Mouse (Mus musculus) testis, adult 2 months (tissue): ENCODE measurements around the gene Wfdc15a. TPM values are rescaled to one million over a fixed set of nuclear protein-coding genes. Genes with fewer than 3 reads are reported as not detected.

ENCODE experiments used
- H3K27ac ChIP-seq: fragments of 200-500 bp; 2 replicates; pipeline ENCODE4 v1.5.1; 2012; ENCODE audit warnings: low read depth, low read length; ENCODE audit not compliant: control insufficient read depth, insufficient read depth
- H3K27me3 ChIP-seq: fragments of 200-500 bp; 2 replicates; pipeline ENCODE4 v1.6.1; 2012; ENCODE audit warnings: mild to moderate bottlenecking, low read length, moderate library complexity; ENCODE audit not compliant: control insufficient read depth, insufficient read depth
- H3K36me3 ChIP-seq: fragments of 200-500 bp; 2 replicates; pipeline ENCODE4 v1.6.1; 2012; ENCODE audit warnings: mild to moderate bottlenecking, low read length; ENCODE audit not compliant: control insufficient read depth, insufficient read depth
- H3K4me1 ChIP-seq: fragments of 200-500 bp; 2 replicates; pipeline ENCODE4 v1.6.1; 2012; ENCODE audit warnings: low read length; ENCODE audit not compliant: control insufficient read depth, insufficient read depth
- H3K4me3 ChIP-seq: fragments of 200-500 bp; 2 replicates; pipeline ENCODE4 v1.5.1; 2012; ENCODE audit warnings: low read depth, mild to moderate bottlenecking, low read length, moderate library complexity, mixed read lengths; ENCODE audit not compliant: control insufficient read depth
- CTCF ChIP-seq: fragments of 200-500 bp; IDR thresholded peaks from 2 replicates; pipeline ENCODE4 v1.5.1; 2012; ENCODE audit warnings: low read depth, mild to moderate bottlenecking, inconsistent platforms, low read length, moderate library complexity; ENCODE audit not compliant: control insufficient read depth, insufficient read depth, insufficient replicate concordance
- POLR2A ChIP-seq: fragments of 200-500 bp; IDR thresholded peaks from 2 replicates; pipeline ENCODE4 v1.6.1; 2012; ENCODE audit warnings: low read depth, mild to moderate bottlenecking, inconsistent platforms, low read length, moderate library complexity; ENCODE audit not compliant: control insufficient read depth
- polyA plus RNA-seq: library from polyadenylated mRNA; depleted of rRNA; stranded (reverse); fragments of >200 nt; gene quantifications from 2 replicates; pipeline ENCODE4 v1.2.3, GENCODE M21; 2012

The Wfdc15a gene
- polyA plus RNA-seq, 1 experiment: 325 TPM

DNA sequence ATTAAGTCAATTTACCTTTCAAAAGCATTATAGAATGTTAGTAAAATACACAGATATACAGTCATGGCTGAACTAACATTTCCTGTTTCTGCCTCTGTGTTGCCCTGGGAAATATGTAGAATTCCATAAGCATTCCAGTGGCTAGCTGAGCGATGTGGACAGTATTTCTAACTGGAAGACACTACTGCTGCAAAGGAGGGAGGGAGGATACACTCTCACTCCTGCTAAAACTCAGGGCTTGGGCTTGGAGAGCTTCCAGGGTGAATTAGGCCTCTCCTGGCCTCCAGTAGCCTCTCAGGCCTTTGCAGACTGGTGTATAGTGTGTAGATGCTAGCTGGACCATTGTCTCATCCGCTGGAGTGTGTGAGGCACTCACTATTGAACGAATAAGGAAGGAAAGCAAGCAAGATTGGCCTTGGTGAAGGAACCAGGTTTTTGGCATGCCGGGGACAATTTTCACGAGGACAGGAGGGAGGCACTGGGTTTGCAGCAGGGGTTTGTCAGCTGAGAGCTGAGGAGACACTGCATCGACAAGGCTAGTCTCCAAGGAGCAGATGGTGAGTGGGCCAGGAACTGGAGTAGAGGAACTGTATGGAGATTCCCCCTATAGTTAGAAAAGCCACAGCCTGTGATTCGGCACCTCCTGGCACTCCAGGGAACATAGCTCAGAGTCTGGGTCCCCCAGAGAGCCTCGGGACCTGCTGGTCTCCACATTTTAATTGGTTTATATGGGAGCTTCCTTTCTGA, 25.1 kb downstream of the Wfdc15a start:
- Histone ChIP-seq H3K4me3 (no peak overlapping the region), H3K4me1 (peaks cover 17% of the 10 kb centered on the region), H3K27ac (no peak overlapping the region), H3K27me3 (no peaks in the 10 kb centered on the region), H3K36me3 (no peaks in the 10 kb centered on the region)
- no peak for TF ChIP-seq CTCF
- no peak for TF ChIP-seq POLR2A

DNA sequence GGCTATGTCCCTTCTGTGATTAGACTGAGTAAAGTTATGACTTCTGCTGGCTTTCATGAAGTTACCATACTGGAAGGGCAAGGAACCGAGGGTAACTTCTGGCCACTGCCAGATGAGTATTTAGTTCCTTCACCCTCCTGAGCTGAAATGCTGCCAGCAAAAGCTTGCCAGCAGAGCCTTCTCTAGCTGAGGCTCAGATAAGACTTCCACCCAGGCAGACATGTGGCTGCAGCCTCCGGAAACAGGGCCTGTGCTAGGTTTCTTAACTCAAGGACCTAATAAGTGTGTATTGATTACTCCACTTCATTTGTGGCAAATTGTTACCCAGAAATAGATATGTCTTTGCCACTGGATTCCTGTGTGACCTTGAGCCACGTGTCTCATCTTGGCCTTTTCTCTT, 26.5 kb downstream of the Wfdc15a start:
- TF ChIP-seq POLR2A (no peak), CTCF (no peak)
- H3K4me1 ChIP-seq: peaks cover 17% of the 10 kb centered on the region
- H3K27me3 ChIP-seq: no peaks in the 10 kb centered on the region
- no peak overlapping the region for H3K4me3 ChIP-seq
- no peak overlapping the region for H3K27ac ChIP-seq
- no peaks in the 10 kb centered on the region for H3K36me3 ChIP-seq

DNA sequence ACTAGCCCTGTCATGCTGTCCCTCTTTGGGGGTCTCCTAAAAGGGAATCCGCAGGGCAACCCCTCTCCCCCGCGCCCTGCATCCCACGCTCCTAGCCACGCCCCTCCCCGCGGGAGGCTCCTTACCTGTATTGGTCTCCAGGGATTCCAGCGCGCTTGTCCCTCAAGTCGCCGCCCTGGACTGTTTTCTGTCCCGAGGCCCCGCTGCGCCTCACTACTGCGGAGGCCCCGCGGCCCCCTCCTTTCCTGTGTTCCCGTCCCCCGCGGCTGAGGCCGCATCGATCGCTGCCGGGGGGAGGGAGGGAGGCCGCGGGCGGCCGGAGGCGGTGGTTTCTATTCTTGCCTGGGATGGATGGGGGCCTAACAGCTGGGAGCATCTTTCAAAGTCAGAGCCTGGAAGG, 29.0 kb downstream of the Wfdc15a start, which contains the start of gene Kcns1:
Gene Kcns1, minus strand, starts transcription at position 212 of the 400 bp plus-strand sequence.
- peaks cover 23% of the 10 kb centered on the region for H3K4me1 ChIP-seq
- H3K4me3 ChIP-seq: peak within 1 kb of the TSS; percentile 43
- H3K27me3 ChIP-seq: no peaks in the 10 kb centered on the region
- H3K27ac ChIP-seq: no peak within 1 kb of the TSS
- TF ChIP-seq POLR2A (no peak), CTCF (no peak)
- no peaks in the 10 kb centered on the region for H3K36me3 ChIP-seq

DNA sequence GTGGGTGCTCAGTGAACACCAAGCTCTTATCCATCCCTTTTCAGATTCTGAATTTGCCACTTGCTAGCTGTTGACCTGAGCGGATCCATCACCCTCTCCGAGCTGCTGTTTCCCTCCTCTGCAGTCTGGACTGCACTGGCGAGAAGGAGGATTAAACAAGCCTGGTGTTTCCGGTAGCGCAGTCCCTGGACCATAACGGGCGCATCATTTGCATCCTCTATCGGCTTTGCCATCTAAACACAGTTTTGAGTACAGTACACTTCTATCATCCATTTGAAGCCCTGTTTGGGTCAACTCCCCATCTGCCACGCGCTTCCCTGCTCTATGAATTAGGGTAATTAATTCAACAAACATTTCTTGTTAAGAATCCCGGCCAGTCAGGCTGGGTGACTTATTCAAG, 29.6 kb downstream of the Wfdc15a start:
- no peaks in the 10 kb centered on the region for H3K27me3 ChIP-seq
- H3K4me3 ChIP-seq: no peak overlapping the region

DNA sequence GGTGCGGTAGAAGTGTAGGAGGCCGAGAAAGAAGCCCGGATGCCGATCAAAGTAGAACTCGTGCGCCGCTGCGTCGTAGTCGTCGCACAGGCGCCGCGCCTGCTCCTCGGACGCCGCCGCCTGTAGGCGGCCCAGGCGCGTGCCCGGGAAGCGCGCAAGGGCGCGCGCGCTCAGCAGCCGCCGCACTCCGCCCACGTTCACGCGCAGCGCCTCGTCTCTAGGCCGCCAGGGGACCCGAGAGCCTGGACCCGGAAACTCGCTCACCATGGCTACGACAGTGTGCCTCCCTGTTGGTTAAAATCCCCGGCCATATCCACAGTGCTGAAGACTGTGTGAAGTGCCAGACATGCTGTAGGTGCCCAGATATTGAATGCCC, 31.4 kb downstream of the Wfdc15a start:
- Histone ChIP-seq H3K4me1 (peaks cover 23% of the 10 kb centered on the region), H3K27me3 (no peaks in the 10 kb centered on the region), H3K27ac (peak overlapping the region; percentile 37; the same call in 1 of the 2 replicates), H3K4me3 (peak overlapping the region; percentile 87), H3K36me3 (no peaks in the 10 kb centered on the region)
- TF ChIP-seq CTCF (no peak), POLR2A (0 out of 2 replicates have a peak, but pooled peaks have one; percentile 32)

More for the DNA sequence above, 29.6 kb downstream of the Wfdc15a start:
- no peaks in the 10 kb centered on the region for H3K36me3 ChIP-seq
- H3K4me1 ChIP-seq: peaks cover 23% of the 10 kb centered on the region
- TF ChIP-seq CTCF (no peak), POLR2A (no peak)
- no peak overlapping the region for H3K27ac ChIP-seq

DNA sequence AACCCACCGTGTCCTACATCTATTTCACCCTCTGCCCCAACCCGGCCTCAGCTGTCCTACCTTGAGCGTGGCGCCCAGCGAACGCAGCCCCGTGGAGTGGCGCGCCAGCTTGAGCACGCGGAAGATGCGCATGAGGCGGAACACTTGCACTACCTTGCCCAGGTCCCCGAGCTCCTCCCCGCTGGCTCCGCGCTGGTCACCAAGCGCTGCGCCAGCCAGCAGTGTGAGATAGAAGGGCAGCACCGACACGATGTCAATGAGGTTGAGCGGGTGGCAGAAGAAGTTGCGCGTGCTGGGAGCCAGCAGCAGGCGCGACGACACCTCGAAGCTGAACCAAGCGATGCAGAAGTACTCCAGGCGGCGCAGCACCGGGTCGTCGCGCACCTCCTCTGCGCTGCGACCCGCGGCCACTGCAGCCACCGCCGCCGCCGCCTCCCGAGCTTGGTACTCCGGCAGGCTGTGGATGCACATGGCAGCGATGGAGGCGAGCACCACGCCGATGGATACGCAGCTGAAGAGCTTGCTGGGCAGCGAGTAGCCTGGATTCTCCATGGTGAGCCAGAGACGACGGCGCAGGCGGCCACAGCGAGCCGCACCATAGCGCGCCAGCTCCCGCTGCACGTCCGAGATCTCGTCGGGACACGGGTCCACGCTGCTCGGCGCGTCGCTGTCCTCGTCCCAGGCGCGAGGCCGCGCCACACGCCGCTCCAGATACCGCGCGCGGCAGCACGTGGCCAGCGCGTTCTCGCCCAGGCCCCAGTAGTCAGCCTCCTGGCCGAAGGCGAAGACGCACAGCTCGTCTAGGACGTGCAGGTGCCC, 32.0 kb downstream of the Wfdc15a start:
- TF ChIP-seq CTCF (no peak), POLR2A (no peak)
- Histone ChIP-seq H3K36me3 (no peaks in the 10 kb centered on the region), H3K4me1 (peaks cover 23% of the 10 kb centered on the region), H3K27me3 (no peaks in the 10 kb centered on the region), H3K27ac (no peak overlapping the region), H3K4me3 (peak overlapping the region; percentile 87)

DNA sequence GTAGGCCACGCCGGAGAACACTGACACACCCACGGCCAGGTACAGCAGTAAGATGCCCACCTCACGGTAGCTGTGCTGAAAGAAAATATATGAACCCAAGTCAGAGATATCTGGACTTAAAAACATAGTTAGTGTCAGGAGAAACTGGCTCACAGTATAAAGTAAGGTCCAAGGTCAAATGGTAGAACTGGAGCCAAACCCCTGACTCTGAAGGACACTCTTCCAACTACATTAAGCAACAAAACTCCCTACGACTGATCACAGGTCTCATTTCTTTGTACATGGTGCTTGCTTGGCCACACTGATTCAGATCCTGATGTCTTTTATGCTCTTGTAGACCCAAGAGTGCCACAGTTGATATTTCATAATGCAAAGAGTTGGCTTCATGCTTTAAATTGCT, 35.0 kb downstream of the Wfdc15a start:
- Histone ChIP-seq H3K27me3 (no peaks in the 10 kb centered on the region), H3K27ac (no peak overlapping the region), H3K4me3 (no peak overlapping the region), H3K36me3 (no peaks in the 10 kb centered on the region), H3K4me1 (peaks cover 7% of the 10 kb centered on the region)
- TF ChIP-seq CTCF (no peak), POLR2A (no peak)
